Mouse (Mus musculus) kidney, adult 2 months (tissue): ENCODE measurements around the gene 2310022A10Rik.

Experiments used
- CTCF ChIP-seq: fragments of 200-500 bp; conservative IDR thresholded peaks from 2 replicates; pipeline ENCODE4 v1.5.1; 2011; ENCODE audit warnings: low read depth, mild to moderate bottlenecking, control low read depth, low read length, moderate library complexity, mixed read lengths; ENCODE audit not compliant: insufficient read depth, insufficient read length
- POLR2A ChIP-seq: fragments of 200-500 bp; IDR thresholded peaks from one replicate; pipeline ENCODE4 v1.6.1; 2011; ENCODE audit warnings: low read depth, low read length, control low read depth

GRCm38 (mm10) chr7:27602835-27603234, 49.8 kb downstream of the 2310022A10Rik start:
- TF ChIP-seq CTCF (no peak), POLR2A (no peak)
